Mouse (Mus musculus): ENCODE measurements around the gene Gm20388. TPM values are rescaled to one million over a fixed set of nuclear protein-coding genes. Genes with fewer than 3 reads are reported as not detected.

Gene Gm20388
- polyA plus RNA-seq, 1 experiment, result 59.3 TPM

GRCm38 (mm10) chr8:122076183-122076842, 2165.7 kb downstream of the Gm20388 start:
- no peak for DNase-seq (ENCODE audit: low read depth)
- TF ChIP-seq POLR2A (IDR thresholded peaks at IDR 0.05; ENCODE audit: borderline replicate concordance, extremely low read depth, insufficient read depth, insufficient read length, poor library complexity, severe bottlenecking) (no peak), CTCF (IDR thresholded peaks at IDR 0.05; ENCODE audit: borderline replicate concordance, extremely low read depth, insufficient read depth, insufficient read length) (no peak)

DNA sequence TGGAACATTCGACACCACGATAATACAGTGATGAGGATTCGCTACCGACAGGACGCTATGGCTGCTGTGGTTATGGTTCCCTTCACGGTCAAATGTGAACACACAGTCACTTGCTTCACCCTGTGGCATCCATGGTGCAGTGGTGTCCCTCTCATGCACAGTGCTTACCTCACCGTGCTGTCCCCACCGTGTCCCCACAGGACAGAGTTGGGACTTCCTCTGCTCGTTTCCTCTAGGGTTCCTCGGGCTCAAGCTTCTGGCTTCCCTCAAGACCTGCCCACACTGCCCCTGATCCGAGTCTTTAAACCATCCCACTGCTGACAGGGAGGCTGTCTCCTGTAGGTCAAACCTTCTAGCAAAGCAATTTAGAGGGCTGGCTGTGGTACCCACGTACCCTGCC, 2167.7 kb downstream of the Gm20388 start:
- no peak for DNase-seq (ENCODE audit: low read depth)
- no peak for TF ChIP-seq CTCF (IDR thresholded peaks at IDR 0.05; ENCODE audit: borderline replicate concordance, extremely low read depth, insufficient read depth, insufficient read length)
- no peak for TF ChIP-seq POLR2A (IDR thresholded peaks at IDR 0.05; ENCODE audit: borderline replicate concordance, extremely low read depth, insufficient read depth, insufficient read length, poor library complexity, severe bottlenecking)

DNA sequence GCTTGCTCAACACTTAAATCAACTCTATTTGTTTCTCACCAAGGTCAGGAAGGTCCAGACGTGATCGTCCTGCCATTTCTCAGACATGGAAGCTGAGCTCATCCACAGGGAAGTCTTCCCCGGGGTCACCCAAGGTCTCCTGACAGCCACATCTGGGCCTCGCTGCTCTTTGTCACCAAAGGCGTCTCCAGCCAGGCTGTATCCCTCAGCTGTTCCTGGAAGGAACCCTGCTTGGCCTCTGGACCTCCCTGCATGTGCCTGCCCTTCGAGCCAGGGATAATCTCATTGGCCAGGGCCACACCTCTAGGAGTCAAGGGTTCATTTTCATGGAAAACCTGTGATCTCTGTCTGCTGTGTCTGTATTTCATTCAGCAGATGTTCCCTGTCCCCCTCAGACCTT, 2168.5 kb downstream of the Gm20388 start:
- no peak for DNase-seq (ENCODE audit: low read depth)
- TF ChIP-seq CTCF (IDR thresholded peaks at IDR 0.05; ENCODE audit: borderline replicate concordance, extremely low read depth, insufficient read depth, insufficient read length), result no peak
- no peak for TF ChIP-seq POLR2A (IDR thresholded peaks at IDR 0.05; ENCODE audit: borderline replicate concordance, extremely low read depth, insufficient read depth, insufficient read length, poor library complexity, severe bottlenecking)

GRCm38 (mm10) chr8:122080347-122080746, 2169.7 kb downstream of the Gm20388 start:
- no peak for TF ChIP-seq POLR2A (IDR thresholded peaks at IDR 0.05; ENCODE audit: borderline replicate concordance, extremely low read depth, insufficient read depth, insufficient read length, poor library complexity, severe bottlenecking)
- TF ChIP-seq CTCF (IDR thresholded peaks at IDR 0.05; ENCODE audit: borderline replicate concordance, extremely low read depth, insufficient read depth, insufficient read length), result no peak
- DNase-seq (ENCODE audit: low read depth), result no peak

DNA sequence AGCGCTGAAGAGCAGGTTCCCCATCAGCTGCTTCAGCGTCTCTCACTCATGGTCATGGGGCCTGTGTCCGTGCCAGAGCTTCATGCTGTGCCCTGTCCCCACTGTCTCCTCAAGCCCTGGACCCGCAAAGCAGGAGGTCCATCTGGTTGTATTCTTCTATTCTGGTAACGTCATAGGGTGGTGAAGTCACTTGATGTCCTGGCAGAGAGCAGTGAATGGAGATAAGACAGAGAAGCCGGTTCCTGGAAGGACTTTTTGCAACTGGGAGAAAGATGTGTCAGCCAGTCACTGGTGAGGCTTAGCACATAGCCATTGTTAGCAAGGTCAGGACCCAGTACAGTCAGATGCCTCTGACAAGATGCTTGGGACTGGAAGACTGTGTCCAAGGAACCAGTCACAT, 2172.8 kb downstream of the Gm20388 start:
- TF ChIP-seq CTCF (IDR thresholded peaks at IDR 0.05; ENCODE audit: borderline replicate concordance, extremely low read depth, insufficient read depth, insufficient read length) (no peak), POLR2A (IDR thresholded peaks at IDR 0.05; ENCODE audit: borderline replicate concordance, extremely low read depth, insufficient read depth, insufficient read length, poor library complexity, severe bottlenecking) (no peak)

GRCm38 (mm10) chr8:122084145-122084544, 2173.5 kb downstream of the Gm20388 start:
- DNase-seq (ENCODE audit: low read depth), result no peak
- TF ChIP-seq CTCF (IDR thresholded peaks at IDR 0.05; ENCODE audit: borderline replicate concordance, extremely low read depth, insufficient read depth, insufficient read length) (no peak), POLR2A (IDR thresholded peaks at IDR 0.05; ENCODE audit: borderline replicate concordance, extremely low read depth, insufficient read depth, insufficient read length, poor library complexity, severe bottlenecking) (no peak)

More for the DNA sequence above, 2172.8 kb downstream of the Gm20388 start:
- DNase-seq (ENCODE audit: low read depth), result no peak

DNA sequence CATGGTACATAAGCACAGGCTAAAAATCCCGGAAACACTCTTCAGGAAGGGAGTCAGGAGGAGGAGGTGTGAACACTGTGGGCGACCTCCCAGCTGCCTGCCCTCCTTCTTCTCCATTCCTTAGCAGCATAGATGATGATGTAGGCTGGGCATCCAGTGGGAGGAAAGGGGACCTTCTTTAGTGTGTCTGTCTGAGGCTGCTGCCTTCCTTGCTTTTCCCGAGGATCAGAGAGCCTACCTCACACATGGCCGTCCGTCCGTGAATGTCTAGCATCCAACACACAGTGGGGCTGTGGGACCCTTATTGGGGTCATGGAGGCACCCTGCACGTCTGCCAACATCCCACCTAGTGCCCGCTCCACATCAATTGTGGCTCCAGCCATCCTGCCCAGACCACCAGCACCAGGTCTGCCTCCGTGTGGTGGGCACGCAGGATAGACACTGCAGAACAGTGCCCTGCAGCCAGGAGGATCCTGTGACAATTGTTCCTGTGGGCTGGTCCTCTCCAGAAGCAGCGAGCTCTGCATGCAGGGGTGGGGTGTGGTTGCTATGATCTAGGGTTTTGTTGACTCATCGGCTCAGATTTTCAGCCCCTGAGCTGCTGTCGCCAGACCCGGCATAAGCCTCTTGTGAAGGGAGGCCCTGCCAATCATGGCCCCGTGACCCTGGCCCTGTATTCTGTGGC, 2174.2 kb downstream of the Gm20388 start:
- DNase-seq (ENCODE audit: low read depth), result no peak
- TF ChIP-seq POLR2A (IDR thresholded peaks at IDR 0.05; ENCODE audit: borderline replicate concordance, extremely low read depth, insufficient read depth, insufficient read length, poor library complexity, severe bottlenecking), result no peak
- no peak for TF ChIP-seq CTCF (IDR thresholded peaks at IDR 0.05; ENCODE audit: borderline replicate concordance, extremely low read depth, insufficient read depth, insufficient read length)

DNA sequence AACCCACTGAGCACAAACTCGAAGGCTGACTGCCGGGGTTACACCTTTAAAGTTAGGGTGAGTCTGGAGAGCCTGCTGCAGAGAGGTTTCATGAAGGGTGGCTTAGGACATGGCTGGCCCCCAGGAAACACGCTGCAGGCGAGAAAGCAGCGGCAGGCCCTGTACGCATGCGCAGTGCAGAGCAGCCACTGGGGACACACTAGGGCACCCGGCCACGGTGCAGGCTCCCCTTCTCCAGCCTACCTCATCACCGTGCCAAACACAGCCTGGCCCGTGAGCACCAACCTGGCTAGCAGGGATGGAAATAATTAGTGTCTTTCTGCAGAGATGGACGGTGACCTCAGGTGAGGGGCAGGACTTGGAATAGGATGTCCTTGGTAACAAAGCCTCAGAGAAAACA, 2175.4 kb downstream of the Gm20388 start:
- no peak for DNase-seq (ENCODE audit: low read depth)

GRCm38 (mm10) chr8:122088631-122089030, 2178.0 kb downstream of the Gm20388 start:
- TF ChIP-seq POLR2A (IDR thresholded peaks at IDR 0.05; ENCODE audit: borderline replicate concordance, extremely low read depth, insufficient read depth, insufficient read length, poor library complexity, severe bottlenecking) (no peak), CTCF (IDR thresholded peaks at IDR 0.05; ENCODE audit: borderline replicate concordance, extremely low read depth, insufficient read depth, insufficient read length) (no peak)
- DNase-seq (ENCODE audit: low read depth), result no peak

More for the DNA sequence above, 2175.4 kb downstream of the Gm20388 start:
- no peak for TF ChIP-seq POLR2A (IDR thresholded peaks at IDR 0.05; ENCODE audit: borderline replicate concordance, extremely low read depth, insufficient read depth, insufficient read length, poor library complexity, severe bottlenecking)
- no peak for TF ChIP-seq CTCF (IDR thresholded peaks at IDR 0.05; ENCODE audit: borderline replicate concordance, extremely low read depth, insufficient read depth, insufficient read length)

DNA sequence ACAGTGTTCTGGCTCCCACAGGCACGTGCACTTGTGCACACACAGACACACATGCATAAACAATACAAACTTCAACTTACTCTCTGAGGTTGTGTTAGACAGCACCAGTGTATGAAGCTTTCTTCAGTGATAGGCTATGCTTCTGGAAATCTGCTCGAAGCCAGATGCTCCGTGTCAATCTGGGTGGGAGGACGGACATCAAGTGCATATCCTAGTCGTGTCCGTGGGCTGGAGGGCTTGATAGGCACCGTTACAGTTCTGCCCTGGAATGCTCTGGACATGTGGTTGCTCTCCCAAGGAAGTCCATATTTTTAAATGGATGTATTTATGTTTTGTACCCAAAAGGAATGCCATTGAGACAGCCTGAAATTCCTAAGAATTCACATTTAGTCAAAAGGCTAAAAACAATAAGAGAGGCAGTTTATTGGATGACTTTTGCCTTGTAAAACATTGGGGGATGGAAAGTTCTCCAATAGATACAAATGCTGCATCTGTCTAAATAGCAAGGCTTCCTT, 2178.6 kb downstream of the Gm20388 start:
- TF ChIP-seq POLR2A (IDR thresholded peaks at IDR 0.05; ENCODE audit: borderline replicate concordance, extremely low read depth, insufficient read depth, insufficient read length, poor library complexity, severe bottlenecking) (no peak), CTCF (IDR thresholded peaks at IDR 0.05; ENCODE audit: borderline replicate concordance, extremely low read depth, insufficient read depth, insufficient read length) (no peak)
- no peak for DNase-seq (ENCODE audit: low read depth)

- no peak for TF ChIP-seq POLR2A (IDR thresholded peaks at IDR 0.05; ENCODE audit: borderline replicate concordance, extremely low read depth, insufficient read depth, insufficient read length, poor library complexity, severe bottlenecking)
- TF ChIP-seq CTCF (IDR thresholded peaks at IDR 0.05; ENCODE audit: borderline replicate concordance, extremely low read depth, insufficient read depth, insufficient read length), result no peak
- DNase-seq (ENCODE audit: low read depth), result no peak
These were observed 2181.8 kb downstream of the Gm20388 start for GRCm38 (mm10) chr8:122092476-122092875.

All from brain, embryonic 14.5 days (tissue).